Mouse (Mus musculus): ENCODE data around the gene Gab1. TPM values are rescaled to one million over a fixed set of nuclear protein-coding genes. Genes with fewer than 3 reads are reported as not detected.

Gene Gab1
- 1.8 and 3.6 TPM in 2 replicates for total RNA-seq (2014; fragmentation: Nextera tagmentation)
- total RNA-seq (2017): 1.8 and 2.4 TPM in 2 replicates

DNA sequence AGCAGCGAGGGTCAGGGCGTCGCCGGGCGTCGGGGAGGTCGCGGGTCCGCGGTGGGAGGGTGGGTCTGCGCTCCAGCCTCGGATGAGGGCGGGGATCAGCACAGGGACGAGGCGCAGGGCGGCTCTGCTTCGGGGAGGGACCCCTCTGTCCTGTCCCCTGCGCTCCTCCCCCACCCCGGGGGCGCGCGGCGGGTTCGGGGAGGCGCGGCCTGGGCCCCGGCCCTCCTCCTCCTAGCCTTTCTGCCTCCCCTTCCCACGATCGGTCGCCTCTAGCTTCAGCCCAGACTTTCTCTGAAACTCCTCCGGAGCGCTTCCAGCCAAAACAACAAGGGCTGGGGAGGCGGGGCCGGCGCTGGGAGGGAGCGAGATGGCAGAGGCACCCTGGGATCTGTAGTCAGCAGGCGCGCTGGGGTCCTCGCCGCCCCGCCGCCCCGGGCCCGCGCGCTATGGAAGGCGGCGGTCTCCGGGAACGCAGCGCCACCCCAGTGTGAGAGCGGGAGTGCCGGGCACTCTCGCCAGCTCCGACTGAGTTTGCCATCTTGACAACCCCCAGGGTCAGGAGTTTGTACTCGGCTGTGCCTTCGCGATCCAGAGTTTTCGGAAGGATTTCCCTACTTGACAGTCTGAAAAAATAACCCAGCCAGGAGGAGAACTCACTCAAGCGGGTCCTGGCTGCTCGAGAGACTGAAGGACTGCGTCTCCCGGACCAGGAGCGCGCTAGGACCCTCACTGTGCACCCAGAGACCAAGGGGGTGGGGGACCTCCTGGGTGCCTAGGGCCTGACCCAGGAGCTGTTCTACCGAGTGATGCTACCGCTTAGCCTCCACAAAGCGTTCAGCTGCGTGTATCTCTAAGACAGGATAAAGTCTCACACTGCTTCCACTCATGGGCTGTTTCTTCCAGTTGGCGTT, at the start of gene Gab1:
TSS of gene Gab1 (minus strand) at position 324 of the 911 bp plus-strand sequence.
- peak; percentile 73 for ATAC-seq (replicated peaks; ENCODE audit: poor library complexity, severe bottlenecking)

DNA sequence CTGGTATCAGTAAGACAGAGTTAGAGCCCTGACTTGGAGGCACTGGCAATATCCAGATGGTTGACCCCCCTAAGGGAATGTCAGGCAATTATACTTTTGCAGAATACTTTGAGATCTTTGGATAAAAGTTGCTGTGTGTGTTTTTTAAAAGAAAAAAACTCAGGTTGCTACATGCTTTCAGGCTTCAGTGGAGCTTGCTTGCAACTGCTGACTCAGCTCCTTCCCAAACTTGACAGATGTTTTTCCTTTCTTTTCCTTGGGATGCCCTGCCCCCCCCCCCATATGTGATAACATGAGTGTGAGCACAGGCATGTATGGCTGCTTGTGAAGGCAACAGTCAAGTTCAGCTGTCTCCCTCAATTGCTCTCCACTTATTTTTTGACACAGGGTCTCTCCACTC, 48.5 kb upstream of the Gab1 start:
- ATAC-seq (replicated peaks; ENCODE audit: poor library complexity, severe bottlenecking): no peak

DNA sequence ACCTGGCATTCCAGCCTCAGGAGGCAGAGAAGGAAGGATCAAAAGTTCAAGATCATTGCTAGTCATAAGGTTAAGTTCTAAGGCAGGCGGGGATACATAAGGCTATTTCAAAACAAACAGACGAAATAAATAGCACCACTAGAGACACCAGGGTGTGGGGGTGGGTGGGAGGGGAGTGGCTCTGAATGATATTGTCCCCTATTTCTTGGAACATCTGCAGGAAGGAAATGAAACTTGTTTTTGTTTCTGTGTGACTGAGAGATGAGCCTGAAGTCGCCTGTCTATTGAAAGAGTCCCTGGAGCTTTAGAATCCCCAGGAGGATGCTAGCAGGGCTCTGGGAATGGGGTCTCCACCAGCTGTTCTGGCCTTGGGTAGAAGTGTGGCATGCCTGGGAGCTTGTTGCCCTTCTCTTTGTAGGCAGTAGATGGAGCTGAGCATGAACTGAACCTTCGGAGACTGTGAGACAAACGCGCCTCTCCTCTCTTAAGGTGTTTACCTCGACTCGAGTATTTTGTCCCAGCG, 43.5 kb upstream of the Gab1 start:
- no peak for ATAC-seq (replicated peaks; ENCODE audit: poor library complexity, severe bottlenecking)

DNA sequence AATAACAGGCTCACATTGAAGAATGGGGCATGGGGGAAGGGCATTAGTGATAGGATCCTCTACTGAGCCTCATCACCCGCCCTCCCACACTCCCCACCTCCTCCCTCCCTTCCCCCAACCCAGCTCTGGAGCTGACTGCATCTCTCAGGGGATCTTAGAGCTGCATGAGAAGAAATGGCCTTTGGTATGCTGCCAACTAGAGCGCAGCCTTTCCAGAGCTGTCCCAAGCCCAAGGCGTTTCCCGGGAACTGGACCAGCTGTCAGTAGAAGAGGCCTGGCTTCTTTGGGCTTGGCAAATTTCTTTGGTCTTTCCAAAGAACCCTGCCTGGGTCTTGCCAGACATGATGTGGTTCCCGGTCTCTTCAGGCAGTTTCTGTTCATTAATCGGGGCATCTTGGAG, 42.3 kb upstream of the Gab1 start:
- ATAC-seq (replicated peaks; ENCODE audit: poor library complexity, severe bottlenecking): no peak

DNA sequence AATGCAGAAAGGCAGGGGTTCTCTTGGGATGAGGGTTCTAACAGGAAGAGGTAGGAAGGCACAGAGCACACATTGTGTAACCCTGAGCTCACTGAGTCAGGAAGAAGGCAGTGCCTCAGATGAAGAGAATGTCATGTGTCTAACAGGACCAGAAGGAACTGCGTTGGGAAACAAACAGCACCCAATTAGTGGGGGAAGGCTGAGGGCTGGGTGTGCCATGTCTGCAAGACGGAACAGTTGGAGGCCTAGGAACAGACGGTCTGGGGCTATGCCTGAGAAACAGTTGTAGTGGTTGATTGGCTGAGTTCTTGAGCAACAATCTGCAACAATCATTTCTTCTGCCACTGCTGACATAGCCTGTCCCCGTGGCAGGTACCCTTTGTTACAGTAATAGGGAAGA, 38.8 kb upstream of the Gab1 start:
- peak; percentile 92 for ATAC-seq (replicated peaks; ENCODE audit: poor library complexity, severe bottlenecking)

DNA sequence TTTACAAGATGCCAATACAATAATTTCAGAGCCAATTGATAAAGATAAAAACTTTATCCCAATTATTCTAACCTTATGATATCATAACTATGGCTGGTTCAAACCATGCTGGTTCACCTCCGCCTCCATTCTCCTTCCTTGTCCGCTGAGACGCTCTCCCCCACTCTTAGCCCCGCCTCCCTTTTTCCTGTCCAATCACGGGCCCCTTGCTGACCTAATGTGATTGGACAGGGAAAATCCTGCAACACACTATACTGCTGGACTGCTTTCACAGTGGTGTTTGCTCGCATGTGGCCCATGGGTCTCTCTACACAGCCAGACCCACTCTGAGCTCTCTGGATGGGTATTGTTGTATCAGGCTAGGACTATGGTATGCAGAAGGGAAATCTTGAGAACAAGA, 38.2 kb upstream of the Gab1 start:
- no peak for ATAC-seq (replicated peaks; ENCODE audit: poor library complexity, severe bottlenecking)

DNA sequence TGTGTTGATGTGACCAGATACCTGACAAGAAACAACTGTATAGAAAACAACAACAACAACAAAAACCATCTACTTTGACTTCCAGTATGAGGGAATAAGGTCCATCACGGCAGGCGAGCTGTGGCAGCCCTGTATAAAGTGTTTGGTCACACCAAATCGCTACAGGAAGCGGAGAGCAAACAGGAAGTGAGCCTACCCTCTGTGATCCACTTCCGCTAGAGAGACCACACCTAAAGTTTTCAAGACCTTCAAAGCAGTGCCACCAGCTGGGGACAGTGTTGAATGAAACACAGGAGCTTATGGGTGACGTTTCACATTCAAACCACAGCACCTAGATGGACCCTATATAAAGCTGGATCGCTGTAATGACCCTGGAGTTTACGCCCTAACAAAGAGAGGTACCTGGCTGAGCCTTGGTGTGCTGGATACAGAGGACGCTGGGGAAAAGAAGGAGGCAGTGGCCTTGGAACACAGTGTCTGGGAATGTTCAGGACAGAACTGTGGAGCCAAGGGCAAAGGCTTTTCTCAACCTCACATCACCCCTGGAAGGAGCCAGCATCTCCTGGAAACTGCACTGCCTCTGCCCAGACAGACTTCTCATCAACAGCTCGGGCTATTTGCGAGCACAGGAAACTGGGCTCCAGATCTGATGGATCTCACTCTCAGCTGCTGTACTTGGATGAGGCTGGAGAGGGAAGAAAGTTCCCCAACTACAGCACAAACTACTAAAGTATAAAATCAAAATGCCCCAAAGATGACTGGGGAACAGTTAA, 36.3 kb upstream of the Gab1 start:
- peak; percentile 67 for ATAC-seq (replicated peaks; ENCODE audit: poor library complexity, severe bottlenecking)

DNA sequence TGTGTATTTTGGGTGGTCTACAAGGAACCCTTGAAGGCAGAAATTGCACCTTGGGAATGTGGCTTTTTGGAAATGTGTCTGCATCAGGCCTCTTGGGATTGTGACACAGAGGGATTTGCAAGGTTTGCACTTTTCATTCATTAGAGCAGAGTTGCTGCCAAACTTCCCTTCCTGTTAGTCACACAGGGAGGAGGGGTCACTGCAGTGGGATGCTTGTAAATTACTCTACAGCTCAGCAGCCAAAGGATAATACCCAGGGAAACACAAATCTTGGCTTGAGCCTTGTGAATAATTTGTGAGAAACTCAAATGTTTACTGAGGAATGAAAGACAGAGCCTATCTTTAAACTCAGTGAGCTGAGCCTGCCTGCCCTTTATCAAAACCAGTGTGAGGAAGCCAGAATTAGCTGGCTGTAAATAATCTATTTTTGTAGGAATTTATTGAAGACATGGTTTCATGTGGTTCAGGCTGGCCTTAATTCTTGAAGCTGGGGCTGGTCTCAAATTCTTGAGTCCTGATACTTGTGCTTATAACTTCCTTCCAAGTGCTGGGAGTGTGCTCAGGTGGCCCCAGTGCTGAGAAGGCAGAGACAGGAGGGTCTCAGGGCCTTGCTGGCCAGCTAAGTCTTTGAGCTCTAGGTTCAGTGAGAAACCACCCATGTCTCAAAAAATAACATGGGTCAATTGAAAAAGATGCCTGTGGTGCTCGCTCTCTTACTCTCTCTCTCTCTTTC, 32.9 kb upstream of the Gab1 start:
- no peak for ATAC-seq (replicated peaks; ENCODE audit: poor library complexity, severe bottlenecking)

DNA sequence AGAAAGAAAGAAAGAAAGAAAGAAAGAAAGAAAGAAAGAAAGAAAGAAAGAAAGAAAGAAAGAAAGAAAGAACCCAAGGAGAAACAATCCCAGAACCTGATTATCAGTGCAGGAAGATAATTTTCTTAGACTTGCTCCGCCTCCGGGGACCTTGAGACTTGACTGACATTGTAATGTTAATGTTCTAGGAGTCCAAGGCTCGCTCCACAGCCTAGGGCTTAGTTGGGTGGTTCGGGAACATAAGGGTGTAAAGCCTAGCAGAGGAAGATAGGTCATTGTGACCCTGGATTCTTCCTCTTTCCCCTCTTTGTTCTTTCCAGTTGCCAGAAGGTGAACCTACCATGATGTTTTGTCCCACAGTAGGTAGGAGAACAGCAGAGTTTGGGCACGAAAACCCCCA, 31.1 kb upstream of the Gab1 start:
- no peak for ATAC-seq (replicated peaks; ENCODE audit: poor library complexity, severe bottlenecking)

DNA sequence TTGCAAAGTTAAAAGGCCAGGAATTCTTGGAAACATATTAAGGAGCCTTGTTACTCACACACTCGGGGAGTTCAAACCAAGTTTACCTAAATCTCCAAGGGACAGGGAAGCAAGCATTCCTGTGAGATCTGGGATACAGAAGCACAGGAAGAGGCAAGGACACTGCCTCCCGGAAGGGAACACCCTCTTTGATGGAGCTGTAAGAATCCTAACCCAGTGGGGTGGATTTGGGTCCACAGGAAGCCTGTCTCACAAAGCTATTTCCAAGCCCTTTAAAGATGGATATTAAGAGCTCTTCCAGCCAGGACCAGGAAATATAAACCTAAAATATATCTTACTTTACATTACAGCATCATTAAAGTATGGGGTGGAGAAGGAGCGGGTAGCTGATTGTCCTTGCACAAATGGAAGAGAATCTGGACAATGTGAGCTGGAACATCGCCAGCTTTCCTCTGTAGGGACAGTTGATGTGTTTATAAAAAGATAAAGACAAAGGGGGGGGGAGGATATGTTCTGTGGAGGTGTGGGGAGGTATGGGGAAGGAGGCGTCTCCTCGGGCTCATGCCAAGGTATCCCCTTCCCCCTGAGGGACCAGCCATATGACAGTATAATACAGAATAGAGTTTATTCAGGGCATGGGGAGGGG, 28.1 kb upstream of the Gab1 start:
- ATAC-seq (replicated peaks; ENCODE audit: poor library complexity, severe bottlenecking): no peak

DNA sequence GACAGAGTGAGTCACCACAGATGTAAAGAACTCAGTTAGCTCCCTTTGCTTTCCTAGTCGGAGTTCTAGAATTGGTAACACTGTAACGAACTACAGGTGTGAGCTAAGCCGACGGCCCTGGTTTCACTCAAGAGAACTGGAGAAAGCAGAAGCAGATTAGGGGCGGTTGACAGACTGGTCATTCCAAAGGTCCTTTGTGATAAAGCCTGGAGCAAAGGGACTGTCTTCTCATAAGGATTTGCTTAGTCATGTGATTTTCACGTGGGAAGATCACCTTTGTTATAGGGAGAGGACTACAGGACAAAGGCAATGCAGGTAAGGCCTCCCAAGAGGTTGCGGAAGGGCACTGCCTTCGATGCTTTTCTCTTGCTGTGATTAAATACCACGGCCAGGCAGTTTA, 22.0 kb upstream of the Gab1 start:
- ATAC-seq (replicated peaks; ENCODE audit: poor library complexity, severe bottlenecking): no peak

DNA sequence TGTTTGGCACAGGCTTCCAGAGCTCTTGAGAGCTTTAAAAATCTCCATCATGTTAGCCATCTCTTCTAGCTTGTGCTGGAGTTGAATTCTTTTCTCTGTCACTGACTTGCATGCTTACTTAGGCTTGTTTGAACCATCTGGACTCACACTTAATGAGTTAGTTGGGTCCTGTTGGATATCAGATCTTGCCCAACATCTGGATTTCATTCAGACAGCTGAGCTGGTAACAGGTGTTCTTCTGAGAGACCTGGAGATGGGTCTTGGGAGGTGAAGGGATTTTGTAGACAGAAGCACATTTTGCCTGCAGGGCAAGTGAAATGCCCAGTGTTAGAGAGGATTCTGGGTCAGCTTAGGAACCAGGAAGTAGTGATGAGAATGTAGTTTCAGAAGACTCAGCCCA, 19.0 kb upstream of the Gab1 start:
- ATAC-seq (replicated peaks; ENCODE audit: poor library complexity, severe bottlenecking): no peak

DNA sequence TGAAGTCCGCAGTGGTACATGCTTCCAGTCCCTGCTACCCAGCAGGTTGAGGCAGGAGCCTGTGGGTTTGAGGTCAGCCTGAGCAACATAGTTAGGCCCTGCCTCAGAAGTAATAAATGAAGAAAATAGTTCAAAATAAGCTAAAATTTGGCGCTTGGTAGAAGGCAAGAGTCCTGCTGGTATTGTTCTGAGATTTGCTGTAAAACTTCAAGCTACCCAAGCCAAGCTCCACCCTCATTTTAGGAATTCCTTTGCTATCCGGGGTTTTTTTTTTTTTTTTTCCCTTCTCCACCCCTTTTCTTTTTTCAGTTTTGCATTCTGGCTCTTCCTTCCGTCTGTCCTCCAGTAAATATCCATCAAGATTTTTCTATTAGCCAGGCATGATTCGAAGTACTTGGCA, 15.7 kb upstream of the Gab1 start:
- no peak for ATAC-seq (replicated peaks; ENCODE audit: poor library complexity, severe bottlenecking)

DNA sequence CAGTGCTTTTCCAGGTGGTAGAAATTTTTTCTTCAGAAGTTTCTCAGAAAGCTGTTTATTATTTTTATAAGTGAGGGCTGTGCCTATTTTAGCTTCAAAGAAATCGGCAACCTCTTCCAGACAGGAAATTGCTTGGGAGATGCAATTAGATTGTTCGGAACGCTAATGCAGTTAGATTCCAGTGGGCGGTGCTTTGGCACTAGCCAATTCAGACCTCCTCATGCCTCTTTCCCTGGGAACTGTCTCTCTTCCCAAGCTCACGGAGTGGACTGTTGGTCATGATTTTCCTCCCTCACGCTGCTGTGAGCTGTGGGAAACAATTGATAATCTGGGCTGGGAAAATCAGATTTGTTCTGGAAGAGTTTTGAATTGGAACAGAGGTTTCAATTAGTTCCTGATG, 15.1 kb upstream of the Gab1 start:
- ATAC-seq (replicated peaks; ENCODE audit: poor library complexity, severe bottlenecking): no peak

DNA sequence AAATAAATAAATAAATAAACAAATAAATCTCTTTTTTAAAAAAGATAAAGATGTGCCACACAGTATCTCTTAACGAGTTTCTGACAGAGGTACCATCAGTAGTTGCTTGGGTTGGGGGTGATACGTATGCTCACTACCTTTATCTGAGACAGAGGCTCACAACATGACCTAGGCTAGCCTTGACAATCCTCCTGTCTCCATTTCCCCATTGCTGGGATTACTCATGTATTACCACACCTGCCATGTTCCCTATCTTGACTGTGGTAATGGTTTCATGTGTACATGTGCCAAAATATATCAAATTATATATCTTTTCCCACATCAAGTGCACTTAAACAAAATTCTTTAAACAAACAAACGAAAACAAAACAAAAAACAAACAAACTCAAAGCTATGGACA, 14.2 kb upstream of the Gab1 start:
- peak; percentile 55; the same call in 1 of the 2 replicates for ATAC-seq (replicated peaks; ENCODE audit: poor library complexity, severe bottlenecking)

DNA sequence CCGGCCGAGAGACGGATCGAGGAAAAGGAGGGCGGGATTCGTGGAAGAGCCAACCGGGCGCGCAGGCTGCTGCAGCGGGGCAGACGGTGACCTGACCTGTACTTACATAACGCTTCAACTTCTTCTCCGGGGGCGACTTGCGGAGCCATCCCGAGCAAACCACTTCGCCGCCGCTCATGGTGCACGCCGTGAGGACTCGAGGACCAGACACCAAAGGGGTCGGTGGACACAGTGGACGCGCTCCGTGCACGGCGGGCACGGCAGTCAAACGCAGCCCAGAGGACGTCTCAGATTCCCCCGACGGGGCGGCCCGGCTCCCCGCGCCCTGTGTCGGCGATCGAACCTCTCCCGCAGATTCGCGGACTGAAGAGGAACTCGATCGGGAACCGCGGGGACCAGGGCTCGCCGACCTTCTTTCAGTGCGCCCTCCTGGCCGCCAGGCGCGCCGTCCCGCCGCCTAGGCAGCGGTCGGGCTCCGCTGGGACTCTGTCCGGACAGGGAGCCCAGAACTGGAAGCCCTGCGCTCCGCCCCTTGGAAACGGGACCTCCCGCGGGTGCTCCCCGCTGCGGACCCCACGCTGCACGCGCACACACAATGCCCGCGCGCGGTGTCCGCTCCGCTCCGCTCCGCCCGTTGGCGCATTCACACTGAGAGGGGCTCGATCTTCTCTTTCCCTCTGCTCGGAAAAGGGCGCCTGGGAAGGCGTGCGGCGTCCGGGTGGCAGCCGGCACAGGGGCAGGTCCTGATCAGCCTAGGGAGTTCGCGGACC, 708 bp downstream of the Gab1 start:
- peak; percentile 71 for ATAC-seq (replicated peaks; ENCODE audit: poor library complexity, severe bottlenecking)

DNA sequence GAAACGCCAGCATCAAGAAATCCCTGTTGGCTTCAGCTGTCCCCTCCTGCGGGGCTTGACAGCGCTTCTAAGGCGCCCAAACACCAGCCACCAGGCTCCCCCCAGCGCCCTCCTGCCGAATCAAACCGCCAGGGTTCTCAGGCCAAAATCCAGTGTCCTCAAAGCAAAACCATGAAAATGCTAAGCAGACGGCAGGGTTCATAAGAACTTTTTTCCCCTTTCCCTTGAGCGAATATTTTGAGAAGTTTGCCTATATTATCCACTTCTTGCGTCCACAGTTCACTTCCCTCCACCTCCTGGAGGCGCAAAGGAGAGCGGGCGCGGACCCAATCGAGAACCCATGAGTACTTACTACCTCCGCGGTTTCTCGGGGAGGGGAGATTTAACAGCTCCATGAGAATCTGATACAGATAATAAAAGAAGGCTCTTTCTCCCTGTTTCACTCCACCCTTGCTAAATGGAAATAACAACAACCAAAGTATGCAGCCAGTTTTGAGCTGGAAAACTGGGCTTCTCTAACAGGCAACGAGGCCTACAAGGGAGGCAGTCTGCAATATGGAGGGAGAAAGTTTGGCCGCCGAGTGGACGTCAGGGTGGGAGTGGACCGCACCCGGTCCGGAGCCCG, 1.4 kb downstream of the Gab1 start:
- 0 out of 2 replicates have a peak, but pooled peaks have one; percentile 17 for ATAC-seq (replicated peaks; ENCODE audit: poor library complexity, severe bottlenecking)

DNA sequence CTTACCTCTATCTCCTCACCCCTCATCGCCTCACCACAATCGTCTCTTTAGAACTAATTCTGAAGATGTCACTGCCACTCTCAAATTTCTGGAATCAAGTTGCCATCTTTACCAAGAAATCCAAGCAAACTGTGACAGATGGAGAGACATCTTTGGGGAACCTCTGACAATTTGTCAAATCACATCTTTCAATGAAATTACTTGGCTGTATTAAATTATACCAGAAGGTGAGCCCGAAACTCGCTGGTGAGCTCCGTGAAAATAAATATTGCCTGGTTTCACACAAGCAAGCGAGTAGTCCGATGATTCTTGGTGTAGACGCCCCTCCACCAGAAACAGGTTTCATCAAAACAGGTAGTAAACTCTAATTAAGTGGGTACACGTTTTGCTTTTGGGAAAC, 2.2 kb downstream of the Gab1 start:
- no peak for ATAC-seq (replicated peaks; ENCODE audit: poor library complexity, severe bottlenecking)

DNA sequence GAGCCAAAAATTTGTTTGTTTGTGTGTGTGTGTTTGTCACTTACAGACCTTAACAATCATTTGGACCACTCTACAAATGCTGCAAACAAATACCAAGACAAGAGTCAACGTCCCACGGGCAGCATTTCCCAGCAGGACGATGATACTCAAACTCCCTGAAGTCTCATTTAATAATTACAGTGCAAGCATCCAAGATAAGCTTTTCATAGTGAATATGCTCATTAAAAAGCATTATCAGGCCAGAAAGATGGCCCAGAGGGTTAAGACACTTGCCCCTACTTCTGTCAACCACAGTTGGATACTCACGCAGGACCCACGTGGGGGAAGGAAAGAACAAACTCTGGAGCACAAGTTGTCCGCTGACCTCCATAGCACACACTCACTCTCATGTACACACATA, 4.8 kb downstream of the Gab1 start:
- no peak for ATAC-seq (replicated peaks; ENCODE audit: poor library complexity, severe bottlenecking)

Data from granulocyte monocyte progenitor cell, adult 5-6 weeks (primary cell).